Mouse (Mus musculus) T-helper 1 cell (primary cell): Measurements from ENCODE around the gene Igdcc3.
"Not testable (repeated sequence)": the region's sequence is repeated elsewhere in the genome, so short reads cannot be mapped to it uniquely, and the experiment has no call there.

Experiments
- in situ Hi-C: fragments of 300-600 bp; cut with MboI, MseI; formaldehyde crosslinking; loops from one replicate; pipeline ENCODE4 v1.15.1; 2025; ENCODE audit warnings: high pct_unique_total_duplicates

Gene Igdcc3

DNA sequence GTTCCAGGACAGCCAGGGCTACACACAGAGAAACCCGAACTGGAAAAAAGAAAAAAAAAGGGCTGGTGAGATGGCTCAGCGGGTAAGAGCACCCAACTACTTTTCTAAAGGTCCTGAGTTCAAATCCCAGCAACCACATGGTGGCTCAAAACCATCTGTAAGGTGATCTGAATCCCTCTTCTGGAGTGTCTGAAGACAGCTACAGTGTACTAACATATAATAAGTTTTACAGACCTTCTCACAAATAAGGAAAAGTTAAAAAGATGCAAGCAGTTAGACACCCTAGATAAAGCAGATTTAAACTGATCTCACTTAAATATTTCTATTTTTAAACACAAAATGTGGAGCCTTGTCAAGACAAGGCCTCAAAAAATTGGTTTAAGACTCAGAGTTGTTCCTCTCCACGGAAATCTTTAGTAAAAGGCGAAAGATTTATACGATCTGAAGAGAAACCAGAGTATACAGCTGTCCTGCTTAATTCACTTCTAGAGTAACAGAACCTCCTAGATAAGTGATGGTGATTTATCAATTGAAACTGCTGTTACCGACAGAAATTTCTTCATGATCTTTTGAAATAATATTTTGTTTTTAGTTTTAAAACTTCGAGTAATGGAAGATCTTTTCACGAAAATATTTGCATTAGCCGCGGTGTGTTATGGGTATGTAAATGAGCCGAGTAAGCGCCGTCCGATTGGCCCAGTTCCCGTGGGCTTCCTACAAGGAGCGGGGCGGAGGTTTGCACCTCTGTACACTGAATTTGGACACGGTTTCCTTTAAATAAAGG is 60.6 kb downstream of the Igdcc3 start:
- in situ Hi-C loops, result no loop called here

DNA sequence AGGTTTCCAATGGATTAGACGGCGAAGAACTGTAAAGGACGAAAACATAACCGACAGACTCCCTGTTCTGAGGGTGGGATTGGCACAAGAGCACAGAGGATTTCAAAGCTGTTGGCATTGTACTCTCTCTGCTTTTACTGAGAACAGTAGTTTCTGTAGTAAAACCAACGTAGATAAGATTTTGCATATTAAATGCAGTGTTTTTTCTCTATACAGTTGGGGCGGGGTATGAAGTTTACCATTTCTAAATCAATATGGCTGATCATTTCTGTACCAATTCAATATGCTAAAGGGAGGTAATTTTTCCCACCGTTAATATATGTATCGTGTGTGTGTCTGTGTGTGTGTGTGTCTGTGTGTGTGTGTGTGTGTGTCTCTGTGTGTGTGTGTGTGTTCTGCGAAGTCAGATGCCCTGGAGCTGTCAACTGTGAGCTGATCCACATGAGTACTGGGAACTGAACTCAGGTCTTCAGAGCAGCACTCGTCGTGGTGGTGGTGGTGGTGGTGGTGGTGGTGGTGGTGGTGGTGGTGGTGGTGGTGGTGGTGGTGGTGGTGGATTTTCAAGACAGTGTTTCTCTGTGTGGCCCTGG is 61.3 kb downstream of the Igdcc3 start:
- in situ Hi-C loops, result no loop called here

DNA sequence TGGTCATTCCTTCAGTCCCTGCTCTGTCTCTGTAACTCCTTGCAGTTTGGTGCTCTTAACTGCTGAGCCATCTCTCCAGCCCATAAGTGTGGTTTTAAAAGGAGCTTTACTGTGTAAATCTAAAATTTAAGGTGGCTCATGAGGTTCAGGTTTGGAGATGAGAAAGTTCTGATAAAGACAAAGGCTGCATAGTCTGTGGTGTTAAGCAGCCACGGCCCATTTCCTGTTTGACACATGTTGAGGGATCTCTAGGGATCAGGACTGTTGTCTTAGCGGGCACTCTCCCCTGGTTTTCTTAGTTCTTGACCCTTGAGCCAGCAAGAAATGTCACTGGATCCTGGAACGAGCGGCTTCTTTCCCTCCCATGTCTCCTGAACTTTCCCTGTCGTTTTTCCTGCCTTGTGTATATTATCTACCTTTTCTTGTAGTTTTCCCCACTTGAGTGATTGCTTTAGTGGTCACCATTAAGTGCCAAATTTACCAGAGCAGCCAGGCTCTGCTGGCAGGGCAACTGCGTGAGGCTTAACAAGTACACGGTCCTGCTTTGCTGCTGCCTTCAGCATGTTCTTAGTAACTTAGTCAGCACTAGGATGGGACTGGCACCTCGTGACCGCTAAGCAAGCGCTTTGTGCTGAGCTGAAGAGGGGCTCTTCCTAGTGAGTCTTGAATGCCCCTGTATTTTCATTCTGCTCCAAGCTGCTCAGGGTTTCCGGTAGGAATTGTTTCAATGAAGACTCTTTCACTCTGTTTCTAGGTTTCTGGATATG is 64.2 kb downstream of the Igdcc3 start:
- in situ Hi-C loops, result no loop called here

DNA sequence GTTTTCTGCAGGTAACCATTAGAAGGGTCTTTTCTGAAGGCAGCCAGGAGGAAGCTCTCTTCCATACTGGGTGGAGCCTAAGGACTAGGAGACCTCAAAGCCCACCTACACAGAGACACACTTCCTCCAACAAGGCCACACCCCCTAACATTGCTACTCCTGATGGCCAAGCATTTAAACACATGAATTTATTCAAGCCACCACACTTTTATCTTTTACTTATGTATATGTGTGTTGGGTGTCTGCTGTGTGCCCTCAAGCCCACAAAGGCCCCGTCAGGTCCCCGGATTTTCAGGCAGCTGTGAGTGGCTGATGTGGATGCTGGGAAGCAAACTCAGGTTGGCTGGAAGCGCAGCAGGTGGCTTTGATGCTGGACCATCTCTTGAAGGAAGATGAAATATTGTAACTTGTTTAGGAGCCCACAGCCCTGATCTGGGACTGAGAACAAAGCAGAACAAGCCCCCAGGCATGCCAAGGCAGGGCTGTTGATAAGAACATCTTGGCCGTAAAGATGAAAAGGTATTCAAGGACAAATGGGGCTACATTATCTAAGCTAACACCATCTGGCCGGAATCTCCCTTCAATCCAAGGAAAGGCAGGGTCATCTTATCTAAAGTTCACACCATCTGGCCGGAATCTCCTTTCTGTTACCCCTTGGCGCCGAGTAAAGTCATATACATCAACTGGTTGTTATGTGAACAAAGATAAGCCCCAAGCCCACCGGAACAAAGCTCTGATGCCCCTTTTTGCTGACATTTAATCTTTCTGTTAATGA is 66.2 kb downstream of the Igdcc3 start:
- in situ Hi-C loops, result not testable (repeated sequence)

- in situ Hi-C loops, result no loop called here
Measured at GRCm38 (mm10) chr9:65208293-65209179, 67.5 kb downstream of the Igdcc3 start.

DNA sequence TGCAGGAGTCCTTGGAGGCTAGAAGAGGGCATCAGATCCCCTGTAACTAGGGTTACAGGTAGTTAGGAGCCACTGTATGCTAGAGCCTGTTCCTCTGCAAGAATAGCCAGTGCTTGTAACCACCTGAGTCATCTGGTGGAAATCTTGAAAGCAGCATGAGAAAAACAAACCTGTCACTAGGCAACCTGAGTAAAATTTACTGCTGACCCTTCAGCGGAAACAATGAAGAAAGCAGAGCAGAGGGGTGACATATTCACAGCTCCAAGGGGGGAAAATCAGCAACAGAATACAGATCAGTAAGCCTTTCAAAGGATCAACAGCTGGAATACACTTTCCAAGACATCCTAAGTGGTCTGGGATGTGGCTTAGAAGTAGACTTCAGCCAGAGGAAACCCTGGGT is 70.6 kb downstream of the Igdcc3 start:
- in situ Hi-C loops, result no loop called here

- in situ Hi-C loops, result no loop called here
Measured at GRCm38 (mm10) chr9:65214425-65214777, 73.4 kb downstream of the Igdcc3 start.

DNA sequence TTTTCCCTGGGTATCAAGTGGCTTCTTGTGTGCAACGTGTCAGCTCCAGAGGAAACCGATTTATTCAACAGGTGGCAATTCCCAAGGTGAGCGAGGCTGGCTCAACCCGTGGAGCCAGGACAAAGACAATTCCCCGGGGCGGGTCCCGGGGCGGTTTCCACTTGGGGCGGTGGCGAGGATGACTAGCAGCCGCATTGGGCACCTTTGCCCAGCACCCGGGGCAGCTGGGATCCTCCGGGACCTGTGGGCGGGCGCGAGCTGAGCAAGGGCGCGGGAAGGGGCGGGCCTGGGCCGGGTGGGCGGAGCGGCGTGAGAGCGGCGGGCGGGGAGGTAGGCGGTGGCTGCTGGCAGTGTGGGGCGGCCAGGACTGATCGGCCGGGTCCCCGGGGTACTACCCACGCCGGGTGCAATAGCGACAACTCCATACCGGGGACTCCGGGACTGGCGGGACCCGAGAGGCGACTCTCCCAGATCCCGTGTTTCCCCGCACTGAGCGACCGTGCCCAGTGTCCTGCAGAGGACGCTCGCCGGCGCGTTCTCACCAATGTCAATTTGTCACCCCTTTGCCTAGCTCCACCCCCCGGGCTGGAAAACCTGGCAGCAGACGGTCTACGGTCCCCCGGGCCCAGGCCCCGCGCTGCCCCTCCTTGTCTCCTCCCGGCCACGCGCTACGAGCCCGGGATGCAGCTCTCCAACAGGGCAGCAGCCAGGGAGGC is 73.9 kb downstream of the Igdcc3 start:
- in situ Hi-C loops, result no loop called here

GRCm38 (mm10) chr9:65215494-65216126 is 74.6 kb downstream of the Igdcc3 start:
- in situ Hi-C loops, result no loop called here

DNA sequence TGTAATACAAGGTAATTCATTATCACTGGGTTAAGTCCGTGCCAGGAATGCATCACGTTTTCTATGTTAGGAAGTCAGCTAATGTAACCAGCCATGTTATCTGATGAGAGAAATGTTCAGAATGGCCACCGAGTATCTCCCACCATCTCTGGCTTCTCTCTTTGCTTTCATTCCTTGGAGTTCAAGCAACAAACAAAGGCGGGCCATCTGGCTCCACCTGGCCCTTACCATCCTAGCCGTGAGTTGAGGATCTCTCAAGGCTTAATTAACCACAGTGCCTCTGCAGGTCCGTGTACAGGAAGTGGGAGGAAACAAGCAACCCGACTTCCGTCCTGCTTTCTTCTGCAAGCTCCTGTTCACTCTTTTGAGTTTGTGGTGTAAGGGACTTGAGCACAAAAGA is 76.0 kb downstream of the Igdcc3 start:
- in situ Hi-C loops, result no loop called here

DNA sequence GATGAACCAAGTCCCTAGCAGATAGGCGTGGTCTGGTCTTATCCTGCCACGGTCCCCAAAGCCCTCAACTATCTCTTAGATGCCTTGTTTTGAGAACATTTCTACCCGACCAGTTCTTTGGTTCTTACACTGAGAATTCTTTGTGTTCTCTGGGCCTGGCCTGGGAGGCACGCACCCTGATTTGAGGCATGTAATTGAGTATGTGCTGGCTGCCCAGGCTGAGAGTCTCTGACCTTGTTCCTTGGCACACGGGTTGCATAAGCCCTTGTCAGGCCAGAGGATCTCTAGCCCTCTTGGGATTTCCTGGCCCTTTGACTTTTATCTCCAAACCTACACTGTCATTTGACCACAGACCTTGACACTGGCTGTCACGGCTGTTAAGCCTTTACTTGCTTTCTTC is 76.7 kb downstream of the Igdcc3 start:
- in situ Hi-C loops, result no loop called here

DNA sequence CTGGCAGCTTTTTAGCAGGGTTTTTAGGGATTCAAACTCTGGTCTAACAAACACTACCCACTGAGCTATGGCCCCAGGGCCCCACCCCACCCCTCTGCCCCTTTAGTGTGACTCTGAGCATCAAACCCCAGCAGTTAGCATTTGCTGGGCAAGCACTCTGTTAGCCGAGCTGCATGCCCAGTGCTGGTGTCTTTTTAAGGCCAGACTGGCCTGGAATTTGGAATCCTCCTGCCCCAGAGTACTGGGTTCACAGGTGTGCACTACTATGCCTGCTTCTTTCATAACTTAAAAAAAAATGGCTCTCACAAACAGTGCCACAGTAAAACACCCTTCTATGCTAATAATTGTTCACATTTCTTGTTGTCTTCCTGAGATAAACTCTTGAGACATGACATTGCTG is 77.9 kb downstream of the Igdcc3 start:
- in situ Hi-C loops, result no loop called here

DNA sequence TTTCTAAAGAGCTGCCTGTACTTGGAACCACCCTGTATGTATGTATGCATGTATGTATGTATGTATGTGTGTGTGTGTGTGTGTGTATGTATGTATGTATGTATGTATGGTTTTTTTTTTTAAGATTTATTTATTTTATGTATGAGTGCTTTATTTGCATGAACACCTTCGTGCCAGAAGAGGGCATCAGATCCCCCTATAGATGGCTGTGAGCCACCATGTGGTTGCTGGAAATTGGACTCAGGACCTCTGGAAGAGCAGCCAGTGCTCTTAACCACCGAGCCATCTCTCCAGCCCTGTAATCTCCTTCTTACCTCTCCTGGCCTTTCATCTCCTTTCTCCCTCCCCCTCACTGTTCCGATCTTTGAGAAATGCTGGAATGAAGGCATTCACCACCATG is 79.4 kb downstream of the Igdcc3 start:
- in situ Hi-C loops, result not testable (repeated sequence)

DNA sequence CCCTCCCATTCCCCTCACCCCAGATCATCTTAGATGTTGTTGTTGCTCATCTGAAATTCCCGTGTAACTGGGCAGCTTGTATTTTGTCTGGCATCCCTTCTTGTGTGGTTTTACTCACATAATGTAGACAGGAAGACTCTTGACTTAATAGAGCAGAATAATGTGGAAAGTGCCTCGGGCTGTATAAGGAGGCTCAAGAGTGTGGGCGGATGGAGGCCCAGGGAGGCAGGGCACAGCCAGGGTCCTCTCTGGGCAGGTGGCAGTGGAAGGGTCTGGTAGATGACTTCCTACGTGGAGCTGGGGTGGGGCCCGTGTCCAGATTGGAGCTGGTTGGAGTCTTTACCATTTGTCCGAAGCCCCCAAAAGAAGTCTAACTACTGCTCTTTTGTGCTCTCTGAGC is 82.9 kb downstream of the Igdcc3 start:
- in situ Hi-C loops, result no loop called here

GRCm38 (mm10) chr9:65225795-65226194 is 84.8 kb downstream of the Igdcc3 start:
- in situ Hi-C loops, result no loop called here

GRCm38 (mm10) chr9:65230250-65230649 is 89.3 kb downstream of the Igdcc3 start:
- in situ Hi-C loops, result no loop called here

- in situ Hi-C loops, result no loop called here
Measured at GRCm38 (mm10) chr9:65231284-65231683, 90.3 kb downstream of the Igdcc3 start.

DNA sequence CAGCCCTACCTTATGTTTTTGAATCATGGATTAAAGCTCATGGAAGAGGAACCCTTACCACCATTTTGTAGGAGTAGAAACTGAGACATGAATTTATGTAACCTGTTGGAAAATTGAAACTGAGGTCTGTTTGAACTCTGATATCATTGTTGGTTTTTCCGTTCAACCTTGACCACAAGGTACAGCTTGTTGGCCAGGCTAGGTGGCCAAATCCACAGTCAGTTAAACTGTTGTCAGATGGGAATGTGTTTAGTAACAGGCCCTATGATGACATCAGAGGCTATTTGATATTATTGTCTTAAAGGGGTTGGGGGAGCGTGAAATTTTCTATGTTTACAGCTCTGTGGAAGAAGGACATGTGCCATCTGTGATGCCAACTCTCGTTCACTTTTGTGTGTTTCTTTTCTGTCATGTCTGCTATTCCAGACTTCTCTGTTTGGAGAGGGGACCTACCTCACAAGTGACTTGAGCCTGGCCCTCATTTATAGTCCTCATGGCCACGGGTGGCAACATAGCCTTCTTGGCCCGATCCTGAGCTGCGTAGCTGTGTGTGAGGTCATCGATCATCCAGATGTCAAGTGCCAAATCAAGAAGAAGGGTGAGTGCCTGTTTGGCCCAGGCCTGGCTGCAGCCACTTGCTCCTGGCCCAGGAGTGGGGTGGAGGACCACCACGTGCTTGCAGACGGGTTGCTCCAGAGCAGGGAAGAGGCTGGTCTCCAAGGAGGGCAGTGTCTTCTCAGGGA is 92.4 kb downstream of the Igdcc3 start:
- in situ Hi-C loops, result no loop called here

DNA sequence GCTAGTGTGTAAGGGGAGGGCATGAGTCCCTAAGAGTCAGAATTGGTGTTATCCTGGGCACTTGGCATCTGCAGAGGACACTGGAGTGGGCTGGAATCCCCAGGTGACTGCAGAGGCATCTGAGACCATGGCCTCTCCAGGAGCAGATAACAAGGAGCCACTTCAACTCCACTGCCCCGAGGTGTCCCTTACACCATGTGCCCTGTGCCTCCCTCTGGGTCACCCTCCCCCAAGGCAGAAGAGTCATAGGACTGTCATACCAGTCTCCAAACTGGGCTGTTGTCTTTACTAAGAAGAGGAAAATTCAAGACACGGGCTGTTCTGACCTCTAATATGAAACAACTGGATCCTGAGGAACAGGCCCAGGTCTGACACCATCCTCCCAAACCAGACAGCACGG is 93.7 kb downstream of the Igdcc3 start:
- in situ Hi-C loops, result no loop called here
